Comparison of ENCODE assay signal across 8 mouse cellular contexts in the genomic region with DNA sequence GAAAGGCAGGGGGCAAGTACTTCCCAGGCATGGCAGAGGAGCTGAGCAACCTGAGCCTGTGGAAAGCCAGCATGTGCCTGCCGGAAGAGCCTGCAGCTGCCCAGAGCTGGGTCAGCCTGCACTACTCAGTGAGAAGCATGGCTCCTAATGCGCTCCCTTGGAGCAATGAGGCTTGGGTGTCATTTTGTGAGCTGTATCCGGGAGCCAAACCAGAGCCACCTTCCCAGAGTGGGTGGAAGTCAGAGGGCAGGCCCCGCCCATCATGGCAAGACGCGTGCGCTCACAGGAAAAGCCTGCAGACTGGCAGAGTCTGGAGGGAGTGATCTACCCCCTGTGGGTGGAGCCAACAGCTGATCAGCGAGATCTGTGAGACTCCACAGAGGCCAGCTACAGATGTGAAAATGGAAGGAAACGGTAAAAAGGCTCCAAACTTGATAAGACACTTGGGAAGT.
A peak's percentile ranks its signal among the peaks of the same experiment; 100 is the strongest.
DNase-seq lines count a peak whose midpoint lies in the region; ATAC-seq and TF ChIP-seq lines count a peak whose summit lies in the region.

No protein-coding gene starts in this region.

- 2% methylated on average over 9 of the region's 9 CpGs for WGBS in forebrain, embryonic 16.5 days
- 1% methylated on average over 9 of the region's 9 CpGs for WGBS in hindbrain, embryonic 11.5 days
- WGBS in limb, embryonic 13.5 days, result 0% methylated on average over 9 of the region's 9 CpGs
- 4% methylated on average over 9 of the region's 9 CpGs for WGBS in midbrain, embryonic 14.5 days
- under 1% methylated on average over 9 of the region's 9 CpGs for WGBS in stomach, embryonic 14.5 days

- H3K4me2 ChIP-seq in forebrain, embryonic 16.5 days (ENCODE audit: low read length), result peak overlapping the region; percentile 54
- peak overlapping the region; percentile 46 for H3K4me2 ChIP-seq in hindbrain, embryonic 11.5 days (replicated peaks; ENCODE audit: low read depth, low read length)
- peak overlapping the region; percentile 69 for H3K4me2 ChIP-seq in limb, embryonic 13.5 days (replicated peaks)
- H3K4me2 ChIP-seq in midbrain, embryonic 14.5 days (ENCODE audit: low read length), result peak overlapping the region; percentile 55
- peak overlapping the region; percentile 50 for H3K4me2 ChIP-seq in stomach, embryonic 14.5 days (replicated peaks; ENCODE audit: low read depth, low read length)

- peak overlapping the region; percentile 13; the same call in 1 of the 2 replicates for H3K4me3 ChIP-seq in layer of hippocampus, adult 2 months
- H3K4me3 ChIP-seq in forebrain, embryonic 16.5 days (replicated peaks; ENCODE audit: low read length), result peak overlapping the region; percentile 39
- peak overlapping the region; percentile 27 for H3K4me3 ChIP-seq in hindbrain, embryonic 11.5 days (ENCODE audit: low read depth, low read length)
- H3K4me3 ChIP-seq in limb, embryonic 13.5 days, result peak overlapping the region; percentile 42
- peak overlapping the region; percentile 29 for H3K4me3 ChIP-seq in midbrain, embryonic 14.5 days (replicated peaks; ENCODE audit: low read depth, low read length)
- peak overlapping the region; percentile 22; the same call in 1 of the 2 replicates for H3K4me3 ChIP-seq in stomach, embryonic 14.5 days (ENCODE audit: low read depth, low read length)

- DNase-seq in layer of hippocampus, adult 2 months (ENCODE audit: low spot score in 2 of 2), result peak; percentile 5 to 12
- no peak for DNase-seq in layer of hippocampus, postnatal 14 days (ENCODE audit: low spot score in 2 of 2)
- DNase-seq in brain, adult 2 months (ENCODE audit: low read depth, low spot score), result peak; percentile 48
- peak; percentile 74 for DNase-seq in hindbrain, embryonic 11.5 days (ENCODE audit: low spot score)
- peak; percentile 78 for DNase-seq in midbrain, embryonic 14.5 days

- H3K36me3 ChIP-seq in forebrain, embryonic 16.5 days (ENCODE audit: control insufficient read depth, insufficient read depth), result no peaks in the 10 kb centered on the region
- no peaks in the 10 kb centered on the region for H3K36me3 ChIP-seq in hindbrain, embryonic 11.5 days (ENCODE audit: control insufficient read depth, insufficient read depth, low read length)
- no peaks in the 10 kb centered on the region for H3K36me3 ChIP-seq in limb, embryonic 13.5 days
- no peaks in the 10 kb centered on the region for H3K36me3 ChIP-seq in midbrain, embryonic 14.5 days (ENCODE audit: control insufficient read depth, insufficient read depth, low read length)
- no peaks in the 10 kb centered on the region for H3K36me3 ChIP-seq in stomach, embryonic 14.5 days (ENCODE audit: control insufficient read depth, insufficient read depth, low read length)

- H3K27ac ChIP-seq in layer of hippocampus, adult 2 months, result no peak overlapping the region
- no peak overlapping the region for H3K27ac ChIP-seq in forebrain, embryonic 16.5 days (ENCODE audit: low read length)
- H3K27ac ChIP-seq in hindbrain, embryonic 11.5 days (ENCODE audit: low read depth, low read length), result no peak overlapping the region
- H3K27ac ChIP-seq in limb, embryonic 13.5 days, result no peak overlapping the region
- H3K27ac ChIP-seq in midbrain, embryonic 14.5 days (replicated peaks; ENCODE audit: low read depth, low read length), result no peak overlapping the region
- no peak overlapping the region for H3K27ac ChIP-seq in stomach, embryonic 14.5 days (ENCODE audit: low read length)

- no peaks in the 10 kb centered on the region for H3K9me3 ChIP-seq in forebrain, embryonic 16.5 days (ENCODE audit: control insufficient read depth, low read length)
- H3K9me3 ChIP-seq in hindbrain, embryonic 11.5 days (ENCODE audit: control insufficient read depth, low read length), result no peaks in the 10 kb centered on the region
- H3K9me3 ChIP-seq in limb, embryonic 13.5 days, result no peaks in the 10 kb centered on the region
- no peaks in the 10 kb centered on the region for H3K9me3 ChIP-seq in midbrain, embryonic 14.5 days (ENCODE audit: control insufficient read depth, low read length)
- H3K9me3 ChIP-seq in stomach, embryonic 14.5 days (ENCODE audit: control insufficient read depth, low read depth, low read length), result no peaks in the 10 kb centered on the region

- ATAC-seq in forebrain, embryonic 16.5 days, result peak; percentile 96
- ATAC-seq in hindbrain, embryonic 11.5 days (ENCODE audit: low FRiP score), result peak; percentile 92
- ATAC-seq in limb, embryonic 13.5 days (ENCODE audit: low FRiP score, low read depth), result peak; percentile 85
- ATAC-seq in midbrain, embryonic 14.5 days (ENCODE audit: low FRiP score, low TSS enrichment), result peak; percentile 84
- ATAC-seq in stomach, embryonic 14.5 days (ENCODE audit: insufficient number of reproducible peaks, insufficient read depth, low FRiP score, low read depth), result peak; percentile 90

- no peaks in the 10 kb centered on the region for H3K27me3 ChIP-seq in forebrain, embryonic 16.5 days (replicated peaks; ENCODE audit: control insufficient read depth, insufficient read depth, low read length)
- H3K27me3 ChIP-seq in hindbrain, embryonic 11.5 days (ENCODE audit: control insufficient read depth, insufficient read depth, low read length), result no peaks in the 10 kb centered on the region
- no peaks in the 10 kb centered on the region for H3K27me3 ChIP-seq in limb, embryonic 13.5 days
- no peaks in the 10 kb centered on the region for H3K27me3 ChIP-seq in midbrain, embryonic 14.5 days (ENCODE audit: control insufficient read depth, insufficient read depth, low read length)
- H3K27me3 ChIP-seq in stomach, embryonic 14.5 days (ENCODE audit: control insufficient read depth, insufficient read depth, low read length), result no peaks in the 10 kb centered on the region

- TF ChIP-seq CTCF in layer of hippocampus, adult 2 months (conservative IDR thresholded peaks at IDR 0.05), result no peak

- H3K4me1 ChIP-seq in forebrain, embryonic 16.5 days (replicated peaks; ENCODE audit: control insufficient read depth, insufficient read depth, low read length), result peaks cover 3% of the 10 kb centered on the region; the same call in 1 of the 2 replicates
- no peaks in the 10 kb centered on the region for H3K4me1 ChIP-seq in hindbrain, embryonic 11.5 days (replicated peaks; ENCODE audit: control insufficient read depth, insufficient read depth, low read length)
- H3K4me1 ChIP-seq in limb, embryonic 13.5 days, result peaks cover 4% of the 10 kb centered on the region; the same call in 1 of the 2 replicates
- no peaks in the 10 kb centered on the region for H3K4me1 ChIP-seq in midbrain, embryonic 14.5 days (ENCODE audit: control insufficient read depth, insufficient read depth, low read length)
- H3K4me1 ChIP-seq in stomach, embryonic 14.5 days (ENCODE audit: control insufficient read depth, insufficient read depth, low read length), result no peaks in the 10 kb centered on the region

- peak overlapping the region; percentile 41 for H3K9ac ChIP-seq in forebrain, embryonic 16.5 days (replicated peaks; ENCODE audit: low read depth, low read length)
- peak overlapping the region; percentile 32 for H3K9ac ChIP-seq in hindbrain, embryonic 11.5 days (ENCODE audit: low read depth, low read length)
- peak overlapping the region; percentile 51 for H3K9ac ChIP-seq in limb, embryonic 13.5 days
- H3K9ac ChIP-seq in midbrain, embryonic 14.5 days (replicated peaks; ENCODE audit: low read length), result peak overlapping the region; percentile 32; the same call in 1 of the 2 replicates
- H3K9ac ChIP-seq in stomach, embryonic 14.5 days (replicated peaks; ENCODE audit: low read depth, low read length), result no peak overlapping the region

Comparison
In these comparisons a context has a peak if more than half of its experiments do, and no peak if none do; other contexts are left out.
1. DNase-seq: peak in layer of hippocampus, adult 2 months (2 of 2), brain, adult 2 months (single experiment), hindbrain, embryonic 11.5 days (single experiment) and midbrain, embryonic 14.5 days (single experiment); none in layer of hippocampus, postnatal 14 days (0 of 2).
2. Peak in every context shown above with its lines, with median percentiles within 50 percentile points of each other: H3K4me3 ChIP-seq, ATAC-seq and H3K4me2 ChIP-seq.